Mouse (Mus musculus): ENCODE results near the gene Mfsd4b5. TPM values are rescaled to one million over a fixed set of nuclear protein-coding genes. Genes with fewer than 3 reads are reported as not detected.
"Not testable (repeated sequence)": the region's sequence is repeated elsewhere in the genome, so short reads cannot be mapped to it uniquely, and the experiment has no call there.

Mfsd4b5 gene
- polyA plus RNA-seq, 1 experiment from 2014 or later, result 0.19 TPM

DNA sequence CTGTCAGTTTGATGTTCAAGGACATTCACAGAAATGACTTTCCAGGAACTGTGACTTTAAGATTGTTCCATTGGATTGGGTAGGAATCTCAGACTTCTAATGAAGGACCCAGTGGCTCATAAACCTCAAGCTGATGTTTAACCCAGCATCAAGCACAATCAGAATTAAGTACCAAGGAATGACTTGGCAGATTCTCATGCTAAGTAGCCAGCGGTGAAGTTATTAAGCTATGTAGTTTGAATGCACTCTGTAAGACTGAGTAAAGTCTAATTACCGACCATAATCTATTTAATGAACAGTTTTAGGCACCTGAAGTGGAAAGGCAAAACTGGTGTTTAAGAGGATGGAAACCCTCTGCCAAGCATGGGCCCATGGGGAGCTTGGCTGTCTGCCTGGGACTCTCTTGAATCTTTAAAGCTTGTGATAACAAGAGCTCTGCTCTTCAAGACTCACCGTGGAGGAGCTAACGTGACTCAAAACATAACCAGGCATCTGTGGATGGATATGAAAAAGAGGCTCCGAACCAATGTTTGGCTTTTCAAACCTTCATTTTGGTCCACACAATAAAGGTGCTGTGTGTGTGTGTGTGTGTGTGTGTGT is 31.9 kb upstream of the Mfsd4b5 start:
- Histone ChIP-seq H3K27ac (ENCODE audit: poor library complexity, severe bottlenecking) (no peak overlapping the region), H3K9me3 (replicated peaks) (no peaks in the 10 kb centered on the region), H3K4me1 (replicated peaks) (peaks cover 11% of the 10 kb centered on the region; the same call in 1 of the 2 replicates), H3K9ac (no peak overlapping the region), H3K27me3 (replicated peaks) (peaks cover 3% of the 10 kb centered on the region; the same call in 1 of the 2 replicates), H3K36me3 (no peaks in the 10 kb centered on the region), H3K4me3 (no peak overlapping the region), H3K4me2 (no peak overlapping the region)
- 63% methylated on average over 5 of the region's 5 CpGs for WGBS
- no peak for ATAC-seq (ENCODE audit: insufficient number of reproducible peaks, low FRiP score)

- Histone ChIP-seq H3K27me3 (replicated peaks) (no peaks in the 10 kb centered on the region), H3K27ac (ENCODE audit: poor library complexity, severe bottlenecking) (no peak overlapping the region), H3K9me3 (replicated peaks) (no peaks in the 10 kb centered on the region), H3K36me3 (no peaks in the 10 kb centered on the region), H3K4me2 (no peak overlapping the region), H3K4me1 (replicated peaks) (0 out of 2 replicates have a peak, but pooled peaks cover 5% of the 10 kb centered on the region), H3K9ac (no peak overlapping the region), H3K4me3 (no peak overlapping the region)
- no peak for ATAC-seq (ENCODE audit: insufficient number of reproducible peaks, low FRiP score)
- WGBS, result 72% methylated on average over 11 of the region's 11 CpGs
Observed at GRCm38 (mm10) chr10:40009591-40009990, 23.1 kb upstream of the Mfsd4b5 start.

GRCm38 (mm10) chr10:40008847-40009246 is 22.4 kb upstream of the Mfsd4b5 start:
- H3K27me3 ChIP-seq (replicated peaks), result not testable (repeated sequence)

GRCm38 (mm10) chr10:40007953-40008352 is 21.5 kb upstream of the Mfsd4b5 start:
- WGBS, result 83% methylated on average over 4 of the region's 4 CpGs
- H3K9me3 ChIP-seq (replicated peaks), result no peaks in the 10 kb centered on the region
- H3K4me2 ChIP-seq, result no peak overlapping the region
- ATAC-seq (ENCODE audit: insufficient number of reproducible peaks, low FRiP score), result no peak
- H3K9ac ChIP-seq, result no peak overlapping the region
- no peaks in the 10 kb centered on the region for H3K36me3 ChIP-seq
- 0 out of 2 replicates have a peak, but pooled peaks cover 5% of the 10 kb centered on the region for H3K4me1 ChIP-seq (replicated peaks)
- H3K27me3 ChIP-seq (replicated peaks), result no peaks in the 10 kb centered on the region
- no peak overlapping the region for H3K4me3 ChIP-seq
- H3K27ac ChIP-seq (ENCODE audit: poor library complexity, severe bottlenecking), result no peak overlapping the region

More at GRCm38 (mm10) chr10:40008847-40009246, 22.4 kb upstream of the Mfsd4b5 start:
- WGBS, result 59% methylated on average over 4 of the region's 4 CpGs
- H3K4me2 ChIP-seq; H3K9ac ChIP-seq; H3K36me3 ChIP-seq; H3K4me1 ChIP-seq (replicated peaks); ATAC-seq (ENCODE audit: insufficient number of reproducible peaks, low FRiP score); H3K9me3 ChIP-seq (replicated peaks); H3K4me3 ChIP-seq; H3K27ac ChIP-seq (ENCODE audit: poor library complexity, severe bottlenecking): not testable (repeated sequence)

- Histone ChIP-seq H3K27me3 (replicated peaks) (no peaks in the 10 kb centered on the region), H3K9me3 (replicated peaks) (no peaks in the 10 kb centered on the region), H3K4me3 (no peak overlapping the region), H3K27ac (ENCODE audit: poor library complexity, severe bottlenecking) (no peak overlapping the region), H3K36me3 (no peaks in the 10 kb centered on the region), H3K4me1 (replicated peaks) (0 out of 2 replicates have a peak, but pooled peaks cover 5% of the 10 kb centered on the region), H3K4me2 (no peak overlapping the region), H3K9ac (no peak overlapping the region)
- WGBS, result 71% methylated on average over 10 of the region's 10 CpGs
- ATAC-seq (ENCODE audit: insufficient number of reproducible peaks, low FRiP score), result no peak
Observed at GRCm38 (mm10) chr10:40006963-40007362, 20.5 kb upstream of the Mfsd4b5 start.

GRCm38 (mm10) chr10:40000746-40001145 is 14.3 kb upstream of the Mfsd4b5 start:
- no peak for ATAC-seq (ENCODE audit: insufficient number of reproducible peaks, low FRiP score)
- Histone ChIP-seq H3K9me3 (replicated peaks) (no peaks in the 10 kb centered on the region), H3K4me2 (no peak overlapping the region), H3K9ac (no peak overlapping the region), H3K4me1 (replicated peaks) (0 out of 2 replicates have a peak, but pooled peaks cover 3% of the 10 kb centered on the region), H3K27ac (ENCODE audit: poor library complexity, severe bottlenecking) (no peak overlapping the region), H3K4me3 (no peak overlapping the region), H3K36me3 (no peaks in the 10 kb centered on the region), H3K27me3 (replicated peaks) (no peaks in the 10 kb centered on the region)
- WGBS, result 84% methylated on average over 2 of the region's 2 CpGs

GRCm38 (mm10) chr10:39991155-39991554 is 4.7 kb upstream of the Mfsd4b5 start:
- 37% methylated on average over 4 of the region's 4 CpGs for WGBS
- ATAC-seq (ENCODE audit: insufficient number of reproducible peaks, low FRiP score), result no peak
- Histone ChIP-seq H3K4me3 (no peak overlapping the region), H3K4me1 (replicated peaks) (no peaks in the 10 kb centered on the region), H3K36me3 (no peaks in the 10 kb centered on the region), H3K9ac (no peak overlapping the region), H3K27ac (ENCODE audit: poor library complexity, severe bottlenecking) (no peak overlapping the region), H3K9me3 (replicated peaks) (peaks cover 11% of the 10 kb centered on the region; the same call in 1 of the 2 replicates), H3K4me2 (no peak overlapping the region), H3K27me3 (replicated peaks) (no peaks in the 10 kb centered on the region)

DNA sequence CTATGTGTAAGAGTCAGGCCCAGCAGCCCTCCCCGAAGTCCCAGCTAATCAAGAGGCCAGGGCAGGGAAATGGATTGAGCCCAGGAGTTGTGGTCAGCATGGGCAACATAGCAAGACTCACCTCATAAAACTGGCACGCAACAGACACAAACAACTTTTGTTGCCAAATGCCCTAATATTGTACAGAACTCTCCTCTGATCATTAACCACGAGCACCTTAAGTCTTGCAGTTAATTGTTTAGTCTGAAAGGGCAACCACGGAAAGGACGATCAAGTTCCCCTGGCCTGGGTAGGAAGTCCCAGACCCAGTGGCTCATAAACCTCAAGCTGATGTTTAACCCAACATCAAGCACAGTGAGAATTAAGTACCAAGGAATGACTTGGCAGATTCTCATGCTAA is 3.8 kb downstream of the Mfsd4b5 start:
- H3K9me3 ChIP-seq (replicated peaks), result peaks cover 10% of the 10 kb centered on the region
- H3K4me1 ChIP-seq (replicated peaks), result no peaks in the 10 kb centered on the region
- no peak overlapping the region for H3K9ac ChIP-seq
- H3K27ac ChIP-seq (ENCODE audit: poor library complexity, severe bottlenecking), result no peak overlapping the region
- H3K36me3 ChIP-seq, result no peaks in the 10 kb centered on the region
- ATAC-seq (ENCODE audit: insufficient number of reproducible peaks, low FRiP score), result no peak
- no peak overlapping the region for H3K4me3 ChIP-seq
- H3K27me3 ChIP-seq (replicated peaks), result no peaks in the 10 kb centered on the region
- H3K4me2 ChIP-seq, result no peak overlapping the region
- 68% methylated on average over 5 of the region's 5 CpGs for WGBS

- Histone ChIP-seq H3K9me3 (replicated peaks) (peaks cover 16% of the 10 kb centered on the region), H3K4me2 (no peak overlapping the region), H3K36me3 (no peaks in the 10 kb centered on the region), H3K27ac (ENCODE audit: poor library complexity, severe bottlenecking) (no peak overlapping the region), H3K9ac (no peak overlapping the region), H3K4me3 (no peak overlapping the region), H3K27me3 (replicated peaks) (no peaks in the 10 kb centered on the region), H3K4me1 (replicated peaks) (no peaks in the 10 kb centered on the region)
- no peak for ATAC-seq (ENCODE audit: insufficient number of reproducible peaks, low FRiP score)
- 88% methylated on average over 1 of the region's 1 CpGs for WGBS
Observed at GRCm38 (mm10) chr10:39978231-39978630, 8.2 kb downstream of the Mfsd4b5 start.

- H3K36me3 ChIP-seq, result no peaks in the 10 kb centered on the region
- no peaks in the 10 kb centered on the region for H3K27me3 ChIP-seq (replicated peaks)
- H3K9me3 ChIP-seq (replicated peaks), result peaks cover 16% of the 10 kb centered on the region
- no peak overlapping the region for H3K4me2 ChIP-seq
- H3K4me1 ChIP-seq (replicated peaks), result no peaks in the 10 kb centered on the region
- 86% methylated on average over 4 of the region's 4 CpGs for WGBS
- ATAC-seq (ENCODE audit: insufficient number of reproducible peaks, low FRiP score), result no peak
- H3K9ac ChIP-seq, result no peak overlapping the region
- H3K4me3 ChIP-seq, result no peak overlapping the region
- no peak overlapping the region for H3K27ac ChIP-seq (ENCODE audit: poor library complexity, severe bottlenecking)
Observed at GRCm38 (mm10) chr10:39977346-39977745, 9.1 kb downstream of the Mfsd4b5 start.

GRCm38 (mm10) chr10:39975771-39976170 is 10.7 kb downstream of the Mfsd4b5 start:
- ATAC-seq (ENCODE audit: insufficient number of reproducible peaks, low FRiP score), result no peak
- Histone ChIP-seq H3K27me3 (replicated peaks) (no peaks in the 10 kb centered on the region), H3K4me3 (no peak overlapping the region), H3K4me1 (replicated peaks) (no peaks in the 10 kb centered on the region), H3K36me3 (no peaks in the 10 kb centered on the region), H3K4me2 (no peak overlapping the region), H3K9ac (no peak overlapping the region), H3K27ac (ENCODE audit: poor library complexity, severe bottlenecking) (no peak overlapping the region), H3K9me3 (replicated peaks) (peaks cover 16% of the 10 kb centered on the region)
- WGBS, result 34% methylated on average over 2 of the region's 2 CpGs

GRCm38 (mm10) chr10:39974982-39975381 is 11.5 kb downstream of the Mfsd4b5 start:
- no peak overlapping the region for H3K4me2 ChIP-seq
- H3K36me3 ChIP-seq, result no peaks in the 10 kb centered on the region
- no peak for ATAC-seq (ENCODE audit: insufficient number of reproducible peaks, low FRiP score)

More at GRCm38 (mm10) chr10:39974982-39975381, 11.5 kb downstream of the Mfsd4b5 start:
- WGBS, result 61% methylated on average over 11 of the region's 11 CpGs
- Histone ChIP-seq H3K4me3 (no peak overlapping the region), H3K9me3 (replicated peaks) (peaks cover 16% of the 10 kb centered on the region), H3K4me1 (replicated peaks) (no peaks in the 10 kb centered on the region), H3K9ac (no peak overlapping the region), H3K27me3 (replicated peaks) (no peaks in the 10 kb centered on the region), H3K27ac (ENCODE audit: poor library complexity, severe bottlenecking) (no peak overlapping the region)
